Mouse (Mus musculus) monocyte, adult 2 months (primary cell): ENCODE results near the gene Card6.

ENCODE experiments used
- DNase-seq, 2 experiments: peaks; one replicate each; pipeline ENCODE4 v3.0.0; 2022; ENCODE audit warnings: low spot score in 2 of 2, low read depth in 1 of 2

The Card6 gene

GRCm38 (mm10) chr15:5107686-5108654 lies at the start of gene Card6:
TSS of gene Card6 (minus strand) at chr15:5108539.
- no peak for DNase-seq

GRCm38 (mm10) chr15:5157386-5157785 lies 49.0 kb upstream of the Card6 start:
- DNase-seq = no peak

- DNase-seq = no peak
Measured at GRCm38 (mm10) chr15:5156355-5156754, 48.0 kb upstream of the Card6 start.

GRCm38 (mm10) chr15:5155093-5155492 lies 46.8 kb upstream of the Card6 start:
- DNase-seq = no peak

- DNase-seq = no peak
Measured at GRCm38 (mm10) chr15:5154621-5155020, 46.3 kb upstream of the Card6 start.

GRCm38 (mm10) chr15:5152171-5152570 lies 43.8 kb upstream of the Card6 start:
- DNase-seq = no peak

GRCm38 (mm10) chr15:5149187-5149586 lies 40.8 kb upstream of the Card6 start:
- DNase-seq = no peak

- DNase-seq = no peak
Measured at GRCm38 (mm10) chr15:5145196-5145945, 37.0 kb upstream of the Card6 start.

- DNase-seq = peak in 1 of 2 experiments; percentile 12
Measured at GRCm38 (mm10) chr15:5144021-5144778, 35.9 kb upstream of the Card6 start.

GRCm38 (mm10) chr15:5143361-5144020 lies 35.2 kb upstream of the Card6 start, which contains the start of gene Prkaa1:
TSS of gene Prkaa1 (plus strand) at chr15:5143861.
- peak; percentile 10 to 46 for DNase-seq

- DNase-seq = no peak
Measured at GRCm38 (mm10) chr15:5142714-5143113, 34.4 kb upstream of the Card6 start.

GRCm38 (mm10) chr15:5142047-5142446 lies 33.7 kb upstream of the Card6 start:
- DNase-seq = no peak

GRCm38 (mm10) chr15:5140357-5140756 lies 32.0 kb upstream of the Card6 start:
- no peak for DNase-seq

GRCm38 (mm10) chr15:5139863-5140262 lies 31.5 kb upstream of the Card6 start:
- DNase-seq = no peak

GRCm38 (mm10) chr15:5139366-5139765 lies 31.0 kb upstream of the Card6 start:
- no peak for DNase-seq

GRCm38 (mm10) chr15:5138021-5138856 lies 29.9 kb upstream of the Card6 start:
- no peak for DNase-seq

GRCm38 (mm10) chr15:5134945-5135483 lies 26.7 kb upstream of the Card6 start:
- no peak for DNase-seq

GRCm38 (mm10) chr15:5134179-5134578 lies 25.8 kb upstream of the Card6 start:
- no peak for DNase-seq

GRCm38 (mm10) chr15:5133301-5133700 lies 25.0 kb upstream of the Card6 start:
- DNase-seq = no peak
